Comparison of ENCODE assay signal across 20 mouse cellular contexts in genomic region chr10:19877679-19878078, GRCm38 (mm10). TPM values are rescaled to one million over a fixed set of nuclear protein-coding genes. Genes with fewer than 3 reads are reported as not detected.
DNase-seq lines count a peak whose midpoint lies in the region; ATAC-seq lines count a peak whose summit lies in the region.
"Had no signal": no experiment of that assay in that cellular context is flagged by ENCODE, and none has a peak within 500 bp of the region (broad histone marks: within the 10 kb centered on the region; RNA-seq: fewer than 3 reads in every experiment).

No protein-coding gene starts in this region.

- H3K4me2 ChIP-seq in midbrain, embryonic 11.5 days: no peak overlapping the region
- H3K4me2 ChIP-seq in midbrain, embryonic 13.5 days (replicated peaks): no peak overlapping the region
- peak overlapping the region; percentile 17 for H3K4me2 ChIP-seq in liver, embryonic 15.5 days
- H3K4me2 ChIP-seq: forebrain, embryonic 13.5 days; heart, embryonic 13.5 days; hindbrain, embryonic 12.5 days had no signal

- peaks cover 2% of the 10 kb centered on the region; the same call in 1 of the 2 replicates for H3K4me1 ChIP-seq in midbrain, embryonic 11.5 days (ENCODE audit: control insufficient read depth, insufficient read depth, low read length)
- no peaks in the 10 kb centered on the region; the same call in 1 of the 2 replicates for H3K4me1 ChIP-seq in midbrain, embryonic 13.5 days (replicated peaks)
- peaks cover 14% of the 10 kb centered on the region; the same call in 1 of the 2 replicates for H3K4me1 ChIP-seq in liver, embryonic 15.5 days (replicated peaks)
- H3K4me1 ChIP-seq: embryonic facial prominence, embryonic 10.5 days; forebrain, embryonic 13.5 days; heart, embryonic 13.5 days had no signal

- no peak overlapping the region for H3K4me3 ChIP-seq in midbrain, embryonic 11.5 days (ENCODE audit: low read depth, low read length)
- H3K4me3 ChIP-seq in midbrain, embryonic 13.5 days (replicated peaks): no peak overlapping the region
- no peak overlapping the region for H3K4me3 ChIP-seq in liver, embryonic 15.5 days (replicated peaks)
- H3K4me3 ChIP-seq: embryonic facial prominence, embryonic 10.5 days; forebrain, embryonic 13.5 days; heart, embryonic 13.5 days; hindbrain, embryonic 12.5 days had no signal

- H3K27me3 ChIP-seq in midbrain, embryonic 11.5 days (ENCODE audit: control insufficient read depth, insufficient read depth, low read length): no peaks in the 10 kb centered on the region
- H3K27me3 ChIP-seq in midbrain, embryonic 13.5 days: no peaks in the 10 kb centered on the region
- H3K27me3 ChIP-seq in liver, embryonic 15.5 days: no peaks in the 10 kb centered on the region
- H3K27me3 ChIP-seq: forebrain, embryonic 13.5 days; heart, embryonic 13.5 days; hindbrain, embryonic 12.5 days had no signal

- no peaks in the 10 kb centered on the region for H3K36me3 ChIP-seq in midbrain, embryonic 11.5 days (ENCODE audit: control insufficient read depth, insufficient read depth, low read length)
- H3K36me3 ChIP-seq in midbrain, embryonic 13.5 days: no peaks in the 10 kb centered on the region
- no peaks in the 10 kb centered on the region for H3K36me3 ChIP-seq in liver, embryonic 15.5 days (replicated peaks)
- H3K36me3 ChIP-seq: hindbrain, embryonic 12.5 days had no signal

- no peaks in the 10 kb centered on the region for H3K9me3 ChIP-seq in midbrain, embryonic 11.5 days (ENCODE audit: control insufficient read depth, low read length)
- H3K9me3 ChIP-seq in midbrain, embryonic 13.5 days: no peaks in the 10 kb centered on the region
- H3K9me3 ChIP-seq in liver, embryonic 15.5 days (replicated peaks): no peaks in the 10 kb centered on the region
- H3K9me3 ChIP-seq: embryonic facial prominence, embryonic 10.5 days; forebrain, embryonic 13.5 days; heart, embryonic 13.5 days; hindbrain, embryonic 12.5 days had no signal

- 79% methylated on average over 9 of the region's 9 CpGs for WGBS in midbrain, embryonic 11.5 days
- WGBS in midbrain, embryonic 13.5 days: 78% methylated on average over 9 of the region's 9 CpGs
- WGBS in liver, embryonic 15.5 days (ENCODE audit: insufficient replicate concordance): 45% methylated on average over 9 of the region's 9 CpGs

- H3K27ac ChIP-seq in midbrain, embryonic 11.5 days (ENCODE audit: low read depth, low read length): no peak overlapping the region
- H3K27ac ChIP-seq in midbrain, embryonic 13.5 days: no peak overlapping the region
- no peak overlapping the region for H3K27ac ChIP-seq in liver, embryonic 15.5 days (replicated peaks)
- H3K27ac ChIP-seq: embryonic facial prominence, embryonic 10.5 days; forebrain, embryonic 13.5 days; heart, embryonic 13.5 days; hindbrain, embryonic 12.5 days had no signal

- no peak for ATAC-seq in midbrain, embryonic 11.5 days (ENCODE audit: low FRiP score)
- ATAC-seq in midbrain, embryonic 13.5 days: no peak
- peak; percentile 31; the same call in 1 of the 2 replicates for ATAC-seq in liver, embryonic 15.5 days (ENCODE audit: insufficient read depth)
- ATAC-seq in megakaryocyte-erythroid progenitor cell, adult 5-6 weeks (replicated peaks; ENCODE audit: low FRiP score, low TSS enrichment, poor library complexity, severe bottlenecking): peak; percentile 75
- ATAC-seq: forebrain, embryonic 13.5 days had no signal

- DNase-seq in midbrain, embryonic 11.5 days (ENCODE audit: low spot score, missing footprints): peak; percentile 69
- DNase-seq in ovary, postnatal 10 days (ENCODE audit: low spot score): no peak
- DNase-seq in kidney, postnatal 25 days: no peak
- DNase-seq in heart, postnatal 4 days: no peak
- DNase-seq: adrenal gland, adult 8-10 months; adrenal gland, postnatal 36 days; cerebellum, adult 2 months; cerebellum, postnatal 10 days; gastrocnemius, postnatal 36 days; heart, adult 11 months; heart, postnatal 36 days had no signal

- H3K9ac ChIP-seq in midbrain, embryonic 11.5 days (ENCODE audit: low read length): no peak overlapping the region
- no peak overlapping the region for H3K9ac ChIP-seq in midbrain, embryonic 13.5 days (replicated peaks)
- H3K9ac ChIP-seq in liver, embryonic 15.5 days: no peak overlapping the region
- H3K9ac ChIP-seq: forebrain, embryonic 13.5 days; heart, embryonic 13.5 days; hindbrain, embryonic 12.5 days had no signal

RNA-seq across cellular contexts. Expression of gene Slc35d3, which starts 26.4 kb away (rescaled TPM):
- polyA plus RNA-seq in midbrain, embryonic 11.5 days (2014; fragmentation: Nextera tagmentation; extraction: Ambion mirVana): 0.63 and 0.68 TPM in 2 replicates
- 1.3 and 2.5 TPM in 2 replicates for polyA plus RNA-seq in midbrain, embryonic 13.5 days (2015; fragmentation: Nextera tagmentation; extraction: Ambion mirVana)
- polyA plus RNA-seq in liver, embryonic 15.5 days (2015; fragmentation: Nextera tagmentation; extraction: Ambion mirVana): 2.0 and 2.4 TPM in 2 replicates
- total RNA-seq in megakaryocyte-erythroid progenitor cell, adult 5-6 weeks (2014; fragmentation: Nextera tagmentation): 0.72 and 0.92 TPM in 2 replicates
- 0.14 and 1.6 TPM in 2 replicates for total RNA-seq in megakaryocyte-erythroid progenitor cell, adult 5-6 weeks (2017)
- under 1 TPM in 1 of 2 experiments, not detected in 1; 0.18 TPM for total RNA-seq in heart, postnatal 4 days (2021)
- total RNA-seq: gastrocnemius, adult 8-10 months; gastrocnemius, postnatal 36 days; heart, postnatal 36 days had no signal
- polyA plus RNA-seq: C2C12 had no signal

RNA-seq across cellular contexts. Expression of gene Pex7, which starts 29.8 kb away (rescaled TPM):
- polyA plus RNA-seq in midbrain, embryonic 11.5 days (2014; fragmentation: Nextera tagmentation; extraction: Ambion mirVana): 33.4 and 33.6 TPM in 2 replicates
- polyA plus RNA-seq in midbrain, embryonic 13.5 days (2015; fragmentation: Nextera tagmentation; extraction: Ambion mirVana): 24.8 and 26.4 TPM in 2 replicates
- 27.7 and 28.9 TPM in 2 replicates for polyA plus RNA-seq in liver, embryonic 15.5 days (2015; fragmentation: Nextera tagmentation; extraction: Ambion mirVana)
- total RNA-seq in megakaryocyte-erythroid progenitor cell, adult 5-6 weeks (2014; fragmentation: Nextera tagmentation): 21.9 and 28.2 TPM in 2 replicates
- total RNA-seq in megakaryocyte-erythroid progenitor cell, adult 5-6 weeks (2017): 16.0 and 20.9 TPM in 2 replicates
- total RNA-seq in heart, postnatal 4 days (2021): 10 to 100 TPM; 24.0 to 24.2 TPM

RNA-seq across cellular contexts. Expression of gene Map3k5, which starts 56.6 kb away (rescaled TPM):
- polyA plus RNA-seq in midbrain, embryonic 11.5 days (2014; fragmentation: Nextera tagmentation; extraction: Ambion mirVana): 0.51 and 1.0 TPM in 2 replicates
- polyA plus RNA-seq in midbrain, embryonic 13.5 days (2015; fragmentation: Nextera tagmentation; extraction: Ambion mirVana): 0.50 and 0.68 TPM in 2 replicates
- polyA plus RNA-seq in liver, embryonic 15.5 days (2015; fragmentation: Nextera tagmentation; extraction: Ambion mirVana): 0.79 and 0.85 TPM in 2 replicates
- 2.8 and 12.8 TPM in 2 replicates for total RNA-seq in megakaryocyte-erythroid progenitor cell, adult 5-6 weeks (2014; fragmentation: Nextera tagmentation)
- 4.2 and 5.9 TPM in 2 replicates for total RNA-seq in megakaryocyte-erythroid progenitor cell, adult 5-6 weeks (2017)
- total RNA-seq in heart, postnatal 4 days (2021): 10 to 100 TPM; 27.7 to 28.3 TPM

Comparison
In these comparisons a context has a peak if more than half of its experiments do, and no peak if none do; other contexts are left out.
1. ATAC-seq: peak in liver, embryonic 15.5 days (single experiment) and megakaryocyte-erythroid progenitor cell, adult 5-6 weeks (single experiment); none in midbrain, embryonic 11.5 days (single experiment) and midbrain, embryonic 13.5 days (single experiment).